Mouse (Mus musculus) layer of hippocampus, postnatal 25 days (tissue): ENCODE measurements around the gene Psmb3. TPM values are rescaled to one million over a fixed set of nuclear protein-coding genes. Genes with fewer than 3 reads are reported as not detected.

Source experiments
- DNase-seq, 2 experiments: peaks; one replicate each; pipeline ENCODE4 v3.0.0; 2022; ENCODE audit warnings: mixed read lengths in 2 of 2, low spot score in 1 of 2; ENCODE audit errors: extremely low spot score in 1 of 2
- microRNA-seq, 2 experiments: library from miRNA; unstranded; fragments of <30 nt; microRNA quantifications; one replicate each; pipeline ENCODE4 v1.2.0; 2021
- total RNA-seq, 2 experiments: library from RNA; stranded (reverse); gene quantifications; 2 replicates each; pipeline ENCODE4 v1.2.3; 2021

Psmb3 gene
- total RNA-seq, 2 experiments from 2014 or later, result 125 to 144 TPM

DNA sequence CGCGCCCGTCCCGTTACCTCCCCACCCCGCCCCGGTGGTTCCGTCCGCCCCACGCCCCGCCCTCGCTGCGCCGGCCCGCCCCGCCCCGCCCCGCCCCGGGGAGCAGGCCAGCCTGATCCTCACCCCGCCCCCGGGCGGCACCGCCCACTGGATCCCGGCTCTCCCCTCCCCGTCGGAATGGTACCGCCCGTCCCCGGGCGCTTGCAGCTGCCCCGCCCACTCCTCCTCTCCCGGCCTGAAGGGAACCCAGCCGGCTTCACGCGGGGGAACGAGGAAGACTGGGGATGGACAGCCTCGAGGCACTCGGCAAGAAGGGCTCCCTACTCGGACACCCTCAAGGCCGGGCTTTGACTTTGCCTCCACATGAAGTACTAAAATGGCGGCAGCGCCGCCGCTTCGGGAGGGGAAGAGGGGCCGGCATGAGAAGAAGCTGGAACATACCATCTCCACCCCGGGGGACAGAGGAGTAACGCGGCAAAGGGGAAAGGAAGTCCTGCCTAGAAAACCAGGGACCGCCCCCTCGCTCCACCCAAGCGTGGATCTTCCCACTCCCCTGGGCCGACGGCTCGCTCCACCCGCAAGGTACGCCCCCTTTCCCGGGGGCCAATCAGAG, 41.6 kb downstream of the Psmb3 start:
- peak; percentile 91 to 99 for DNase-seq

GRCm38 (mm10) chr11:97745331-97745721, 42.1 kb downstream of the Psmb3 start:
- DNase-seq, result no peak

GRCm38 (mm10) chr11:97747773-97748172, 44.6 kb downstream of the Psmb3 start:
- no peak for DNase-seq

- no peak for DNase-seq
These were observed 45.3 kb downstream of the Psmb3 start for GRCm38 (mm10) chr11:97748496-97748895.

DNA sequence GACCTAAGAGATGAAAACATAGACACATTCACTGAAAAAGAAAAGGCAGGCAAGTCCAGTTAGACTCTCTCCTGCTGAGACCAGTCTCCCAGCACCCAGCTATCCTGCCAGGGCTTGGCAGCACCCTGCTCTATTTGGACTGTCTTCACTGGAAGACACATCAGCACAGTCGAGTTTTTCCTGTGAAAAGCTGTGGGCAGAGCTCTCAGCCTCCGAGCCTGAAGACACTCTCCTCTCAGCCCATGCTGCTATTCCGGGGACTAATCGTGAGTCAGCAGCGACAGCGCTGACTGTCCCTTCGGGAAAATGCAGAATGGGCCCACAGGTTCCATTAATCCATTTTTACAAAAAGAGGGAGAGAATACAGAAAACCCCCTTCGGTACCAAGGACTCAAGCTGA, 50.1 kb downstream of the Psmb3 start:
- DNase-seq, result no peak

DNA sequence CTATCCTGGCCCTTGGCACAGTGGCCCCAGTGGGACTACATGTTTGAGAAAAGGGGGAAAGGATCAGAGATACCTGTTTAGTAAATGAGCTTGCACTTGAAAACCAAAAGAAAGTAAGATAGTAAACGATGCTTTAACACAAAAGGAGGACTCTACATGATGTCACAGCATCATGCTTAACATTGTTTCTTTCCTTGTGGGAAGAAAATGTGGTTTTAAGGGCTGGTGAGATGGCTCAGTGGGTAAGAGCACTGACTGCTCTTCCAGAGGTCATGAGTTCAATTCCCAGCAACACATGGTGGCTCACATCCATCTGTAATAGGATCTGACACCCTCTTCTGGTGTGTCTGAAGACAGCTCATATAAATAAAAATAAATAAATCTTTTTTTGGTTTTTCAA, 54.9 kb downstream of the Psmb3 start:
- no peak for DNase-seq

DNA sequence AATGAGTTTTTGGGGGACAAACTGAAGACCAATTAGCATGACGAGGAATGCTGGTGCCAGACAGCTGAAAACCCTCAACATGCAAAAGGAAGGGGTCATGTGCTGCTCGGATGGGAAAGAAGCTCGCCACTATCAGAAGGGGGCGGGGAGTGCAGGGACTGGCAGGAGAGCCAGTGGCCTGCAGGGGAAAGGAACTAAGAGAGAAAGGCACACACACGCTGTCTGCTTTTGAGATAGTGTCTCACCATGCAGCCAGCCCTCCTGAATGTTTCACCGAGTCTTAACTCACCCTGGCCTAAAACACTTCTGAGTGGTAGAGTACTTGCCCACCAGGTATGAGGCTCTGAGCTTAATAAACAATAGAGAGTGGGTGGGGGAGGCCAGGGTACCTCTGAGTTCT, 55.7 kb downstream of the Psmb3 start:
- no peak for DNase-seq

- no peak for DNase-seq
These were observed 58.4 kb downstream of the Psmb3 start for GRCm38 (mm10) chr11:97761638-97762037.

Small RNA genes lying within 50 kb of the gene (microRNA-seq; reads per million reads assigned to microRNA genes)
- gene Gm24158, result 0.37 to 1.2 reads per million in 2 experiments
- 0 to 1.00 reads per million in 2 experiments for gene Mir6927
- 0.20 to 0.37 reads per million in 2 experiments for gene Mir8102

Other genes starting within 250 kb of the Psmb3 start
- gene 4933428G20Rik, start 203.1 kb upstream of the Psmb3 start, total RNA-seq, result under 1 TPM in 1 of 2 experiments, not detected in 1; 0.20 TPM
- 100 to 1,000 TPM; 260 to 270 TPM for gene Srcin1, start 127.2 kb upstream of the Psmb3 start, total RNA-seq
- 10 to 100 TPM; 28.8 to 34.3 TPM for gene Epop, start 73.7 kb upstream of the Psmb3 start, total RNA-seq
- 100 to 1,000 TPM in 1 of 2 experiments, 10 to 100 TPM in 1; 88.5 to 105 TPM for gene Mllt6, start 40.0 kb upstream of the Psmb3 start, total RNA-seq
- 10 to 100 TPM; 47.0 to 55.1 TPM for gene Cisd3, start 17.6 kb upstream of the Psmb3 start, total RNA-seq
- 10 to 100 TPM; 19.7 to 27.9 TPM for gene Pcgf2, start 2.9 kb upstream of the Psmb3 start, total RNA-seq
- 100 to 1,000 TPM; 104 to 105 TPM for gene Pip4k2b, start 41.3 kb downstream of the Psmb3 start, total RNA-seq
- gene Cwc25, start 63.2 kb downstream of the Psmb3 start, total RNA-seq, result 10 to 100 TPM; 19.2 to 20.6 TPM
- 1 to 10 TPM in 1 of 2 experiments, under 1 TPM in 1; 0.63 to 1.3 TPM for gene 1700001P01Rik, start 72.5 kb downstream of the Psmb3 start, total RNA-seq
- 100 to 1,000 TPM; 327 to 397 TPM for gene Rpl23, start 79.0 kb downstream of the Psmb3 start, total RNA-seq
- 100 to 1,000 TPM; 102 to 114 TPM for gene Lasp1, start 95.6 kb downstream of the Psmb3 start, total RNA-seq
- 10 to 100 TPM; 66.2 to 71.6 TPM for gene B230217C12Rik, start 137.4 kb downstream of the Psmb3 start, total RNA-seq
- gene Fbxo47, start 180.8 kb downstream of the Psmb3 start, total RNA-seq, result 1 to 10 TPM; 1.2 to 1.9 TPM